Mouse (Mus musculus): ENCODE measurements around the gene Rps10. TPM values are rescaled to one million over a fixed set of nuclear protein-coding genes. Genes with fewer than 3 reads are reported as not detected.

Rps10 gene
- total and polyA plus RNA-seq, 3 experiments = 2,522 to 3,437 (median 3,351) TPM

DNA sequence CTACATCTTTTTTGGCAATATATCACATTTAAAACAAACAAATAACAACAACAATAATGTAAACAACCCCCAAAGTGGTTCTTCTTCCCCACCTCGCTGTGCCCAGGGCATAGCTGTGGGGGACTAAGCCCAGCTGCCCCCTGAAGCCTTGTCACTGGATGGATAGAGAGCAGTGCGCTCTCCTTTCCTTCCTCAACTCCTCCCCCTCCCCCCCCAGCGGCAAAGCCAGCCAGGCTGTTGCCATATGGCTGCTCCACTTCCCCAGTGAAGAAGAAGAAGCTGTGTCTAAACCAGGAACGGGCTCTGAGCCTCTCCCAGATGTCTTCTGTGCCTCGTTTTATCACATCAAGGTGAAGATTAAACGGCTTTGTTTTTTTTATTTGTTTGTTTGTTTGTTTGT is 6.6 kb upstream of the Rps10 start:
- H3K4me3 ChIP-seq (replicated peaks in 1 of 3; ENCODE audit: low read depth in 2 of 3, low read length in 2 of 3, poor library complexity in 1 of 3) = no peak overlapping the region
- no peak overlapping the region for H3K9ac ChIP-seq (ENCODE audit: insufficient read depth, low read depth)
- H3K4me2 ChIP-seq (ENCODE audit: insufficient read depth, low read depth, poor library complexity, severe bottlenecking) = no peak overlapping the region
- DNase-seq (ENCODE audit: extremely low read depth) = no peak
- no peaks in the 10 kb centered on the region for H3K27me3 ChIP-seq (replicated peaks)
- no peak overlapping the region for H3K27ac ChIP-seq (ENCODE audit: insufficient read depth, low read depth)
- peaks cover 2% of the 10 kb centered on the region for H3K9me3 ChIP-seq (replicated peaks; ENCODE audit: low read length)
- peaks cover 8 to 10% of the 10 kb centered on the region in 2 experiments for H3K4me1 ChIP-seq (ENCODE audit: control insufficient read depth in 1 of 2, insufficient read depth in 2 of 2)
- no peaks in the 10 kb centered on the region for H3K79me2 ChIP-seq (replicated peaks; ENCODE audit: control insufficient read depth, extremely low read depth, insufficient read depth, poor library complexity, severe bottlenecking)
- no peaks in the 10 kb centered on the region for H3K36me3 ChIP-seq (replicated peaks in 1 of 2; ENCODE audit: control insufficient read depth in 1 of 2, insufficient read depth in 1 of 2, low read length in 1 of 2)
- TF ChIP-seq NELFE (IDR thresholded peaks at IDR 0.05; ENCODE audit: low read depth, low read length) (no peak), MAFK (IDR thresholded peaks at IDR 0.05; ENCODE audit: insufficient replicate concordance, low read length) (no peak), USF1 (IDR thresholded peaks at IDR 0.05; ENCODE audit: low read depth, low read length) (no peak), MXI1 (IDR thresholded peaks at IDR 0.05; ENCODE audit: low read depth, low read length) (no peak), SMC3 (IDR thresholded peaks at IDR 0.05; ENCODE audit: low read depth, low read length) (no peak), CHD2 (IDR thresholded peaks at IDR 0.05; ENCODE audit: low read length) (no peak), NRF1 (IDR thresholded peaks at IDR 0.05; ENCODE audit: low read depth, low read length) (no peak), EP300 (IDR thresholded peaks at IDR 0.05; ENCODE audit: low read length) (no peak), TBP (conservative IDR thresholded peaks at IDR 0.05; ENCODE audit: low read depth, low read length) (no peak), ZKSCAN1 (IDR thresholded peaks at IDR 0.05; ENCODE audit: borderline replicate concordance, low read depth, low read length) (no peak)
- dilution Hi-C loops (cut with MboI; ENCODE audit: extremely low pct_ligation_motif_present, extremely low pct_unique_long_range_greater_than_20kb, low sequenced_read_pairs) = no loop called here
- in situ Hi-C loops (cut with MboI; ENCODE audit: low pct_ligation_motif_present, low pct_unique_long_range_greater_than_20kb, low sequenced_read_pairs) = loop anchor here (10.0 kb wide), 1 partner anchor 122 kb away; no protein-coding TSS in a partner anchor

DNA sequence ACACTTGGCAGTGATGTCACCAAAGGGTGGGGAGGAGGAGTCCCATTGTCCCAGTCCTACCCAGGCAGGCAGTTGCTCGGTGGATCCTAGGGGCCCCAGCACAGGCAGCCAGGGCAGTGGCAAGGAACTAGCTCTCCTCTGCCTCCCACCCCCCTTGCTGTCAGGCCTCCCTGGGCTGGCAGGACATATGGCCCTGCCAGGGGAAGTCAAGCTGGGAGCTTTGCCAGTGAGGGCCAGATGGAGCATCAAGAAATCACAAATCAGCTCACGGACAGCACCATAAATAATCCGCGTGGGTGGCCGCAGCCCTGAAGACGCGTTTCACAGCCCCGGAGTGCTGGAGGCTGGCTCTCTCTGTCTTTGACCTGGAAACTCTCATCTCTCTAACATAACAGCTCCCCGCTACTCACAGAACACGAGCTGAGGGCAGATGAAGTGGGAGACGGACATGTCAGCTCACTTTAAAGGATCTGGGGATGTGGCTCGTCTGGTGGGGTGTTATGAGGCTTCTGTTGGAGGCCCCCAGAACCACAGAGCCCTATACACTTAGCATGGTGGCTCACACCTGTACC is 6.1 kb upstream of the Rps10 start:
- peaks cover 2% of the 10 kb centered on the region for H3K9me3 ChIP-seq (replicated peaks; ENCODE audit: low read length)
- H3K36me3 ChIP-seq (replicated peaks in 1 of 2; ENCODE audit: control insufficient read depth in 1 of 2, insufficient read depth in 1 of 2, low read length in 1 of 2) = no peaks in the 10 kb centered on the region
- no peak overlapping the region for H3K27ac ChIP-seq (ENCODE audit: insufficient read depth, low read depth)
- no peaks in the 10 kb centered on the region for H3K27me3 ChIP-seq (replicated peaks)
- no peaks in the 10 kb centered on the region for H3K79me2 ChIP-seq (replicated peaks; ENCODE audit: control insufficient read depth, extremely low read depth, insufficient read depth, poor library complexity, severe bottlenecking)
- DNase-seq (ENCODE audit: extremely low read depth) = no peak
- in situ Hi-C loops (cut with MboI; ENCODE audit: low pct_ligation_motif_present, low pct_unique_long_range_greater_than_20kb, low sequenced_read_pairs) = loop anchor here (10.0 kb wide), 1 partner anchor 122 kb away; no protein-coding TSS in a partner anchor
- no peak overlapping the region for H3K9ac ChIP-seq (ENCODE audit: insufficient read depth, low read depth)
- dilution Hi-C loops (cut with MboI; ENCODE audit: extremely low pct_ligation_motif_present, extremely low pct_unique_long_range_greater_than_20kb, low sequenced_read_pairs) = no loop called here
- no peak overlapping the region for H3K4me3 ChIP-seq (replicated peaks in 1 of 3; ENCODE audit: low read depth in 2 of 3, low read length in 2 of 3, poor library complexity in 1 of 3)
- TF ChIP-seq UBTF (IDR thresholded peaks at IDR 0.05; ENCODE audit: low read depth, low read length) (no peak), JUN (IDR thresholded peaks at IDR 0.05; ENCODE audit: insufficient read depth, low read depth, low read length) (no peak), RCOR1 (conservative IDR thresholded peaks at IDR 0.05; ENCODE audit: low read depth, low read length) (no peak), USF1 (IDR thresholded peaks at IDR 0.05; ENCODE audit: low read depth, low read length) (no peak), ZC3H11A (IDR thresholded peaks at IDR 0.05; ENCODE audit: low read depth, low read length) (no peak), PAX5 (IDR thresholded peaks at IDR 0.05; ENCODE audit: low read length) (no peak), MAZ (IDR thresholded peaks at IDR 0.05; ENCODE audit: low read depth, low read length) (no peak), KAT2A (IDR thresholded peaks at IDR 0.05; ENCODE audit: insufficient replicate concordance, low read length) (no peak), ZMIZ1 (IDR thresholded peaks at IDR 0.05; ENCODE audit: low read depth, low read length) (no peak), CHD1 (IDR thresholded peaks at IDR 0.05; ENCODE audit: low read depth, low read length) (no peak), ZNF384 (IDR thresholded peaks at IDR 0.05; ENCODE audit: low read depth, low read length) (no peak), SIN3A (IDR thresholded peaks at IDR 0.05; ENCODE audit: low read length) (no peak), GABPA (IDR thresholded peaks at IDR 0.05; ENCODE audit: insufficient replicate concordance, low read depth, low read length) (no peak)
- H3K4me2 ChIP-seq (ENCODE audit: insufficient read depth, low read depth, poor library complexity, severe bottlenecking) = no peak overlapping the region
- peaks cover 8 to 10% of the 10 kb centered on the region in 2 experiments for H3K4me1 ChIP-seq (ENCODE audit: control insufficient read depth in 1 of 2, insufficient read depth in 2 of 2)
